Mouse (Mus musculus): Measurements from ENCODE around the gene Oas3.
"Not testable (repeated sequence)": the region's sequence is repeated elsewhere in the genome, so short reads cannot be mapped to it uniquely, and the experiment has no call there.

DNA sequence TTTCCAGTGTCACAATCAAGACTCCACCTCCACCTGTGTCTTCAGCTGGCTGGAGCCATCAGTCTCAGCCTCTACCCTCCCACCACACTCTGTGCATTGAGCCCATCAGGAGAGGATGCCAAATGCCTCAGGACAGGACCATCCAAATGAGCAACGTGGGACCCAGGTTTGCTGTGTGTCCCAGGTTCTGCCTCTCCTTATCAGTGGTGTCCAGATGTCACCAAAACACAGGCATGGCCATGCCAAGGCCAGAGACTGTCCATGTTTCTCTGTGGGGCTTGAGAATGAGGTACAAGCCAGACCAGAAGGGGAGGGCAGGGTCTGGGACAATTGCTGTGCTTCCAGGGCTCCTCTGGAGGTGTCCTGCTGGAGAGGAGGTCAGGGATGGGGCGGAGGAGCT, 21.5 kb upstream of the Oas3 start:
- not testable (repeated sequence) for TF ChIP-seq CTCF (IDR thresholded peaks at IDR 0.05; ENCODE audit: low read depth); EP300 (optimal IDR thresholded peaks at IDR 0.05)
